Mouse (Mus musculus) forebrain, embryonic 11.5 days (tissue): Measurements from ENCODE around the gene Prkce. TPM values are rescaled to one million over a fixed set of nuclear protein-coding genes. Genes with fewer than 3 reads are reported as not detected.

Experiments
- ATAC-seq: fragments of 200-750 bp; cut with Nextera tagmentation; replicated peaks from 2 replicates; pipeline ENCODE4 v1.8.0; 2017; ENCODE audit warnings: moderate TSS enrichment; ENCODE audit not compliant: low FRiP score
- DNase-seq: peaks from one replicate; pipeline ENCODE4 v3.0.0-alpha.2; 2017; ENCODE audit warnings: low spot score
- H3K27ac ChIP-seq: fragments of 300-500 bp; sonication (generic); 2 replicates; pipeline ENCODE4 v1.5.1; 2014; ENCODE audit warnings: low read depth, low read length
- H3K27me3 ChIP-seq: fragments of 300-500 bp; sonication (generic); 2 replicates; pipeline ENCODE4 v1.6.1; 2014; ENCODE audit warnings: mild to moderate bottlenecking, low read length, mixed read lengths; ENCODE audit not compliant: control insufficient read depth, insufficient read depth
- H3K36me3 ChIP-seq: fragments of 300-500 bp; sonication (generic); 2 replicates; pipeline ENCODE4 v1.6.1; 2014; ENCODE audit warnings: mild to moderate bottlenecking, low read length, moderate library complexity, mixed read lengths; ENCODE audit not compliant: control insufficient read depth, insufficient read depth
- H3K4me1 ChIP-seq: fragments of 300-500 bp; sonication (generic); replicated peaks from 2 replicates; pipeline ENCODE4 v1.6.1; 2014; ENCODE audit warnings: low read length, mixed read lengths; ENCODE audit not compliant: control insufficient read depth, insufficient read depth
- H3K4me2 ChIP-seq: fragments of 300-500 bp; sonication (generic); 2 replicates; pipeline ENCODE4 v1.6.1; 2014; ENCODE audit warnings: low read depth, mild to moderate bottlenecking, low read length, moderate library complexity, mixed read lengths; ENCODE audit not compliant: severe bottlenecking
- H3K4me3 ChIP-seq: fragments of 300-500 bp; sonication (generic); 2 replicates; pipeline ENCODE4 v1.5.1; 2014; ENCODE audit warnings: low read depth, low read length
- H3K9ac ChIP-seq: fragments of 300-500 bp; sonication (generic); 2 replicates; pipeline ENCODE4 v1.6.1; 2014; ENCODE audit warnings: low read length
- H3K9me3 ChIP-seq: fragments of 300-500 bp; sonication (generic); 2 replicates; pipeline ENCODE4 v1.6.1; 2016; ENCODE audit warnings: low read length, mixed read lengths; ENCODE audit not compliant: control insufficient read depth
- WGBS: fragments of 180-500 bp; shearing (Covaris S2); extraction: QIAGEN DNeasy Blood & Tissue Kit; methylation state at CpG from one replicate; pipeline ENCODE4 v1.1.7; 2014; 5-methylcytosine and 5-hydroxymethylcytosine counted together
- polyA plus RNA-seq: library from polyadenylated mRNA; unstranded; fragments of >200 nt; fragmentation: Nextera tagmentation; extraction: Ambion mirVana; gene quantifications from 2 replicates; pipeline ENCODE4 v1.2.1, GENCODE M21; 2014

Prkce gene
- polyA plus RNA-seq, 1 experiment from 2014 or later: 6.0 TPM

- no peaks in the 10 kb centered on the region for H3K4me1 ChIP-seq
- 92% methylated on average over 17 of the region's 17 CpGs for WGBS
- no peak overlapping the region for H3K9ac ChIP-seq
Measured at GRCm38 (mm10) chr17:86208057-86208820, 40.7 kb downstream of the Prkce start.

GRCm38 (mm10) chr17:86208821-86209186 lies 41.2 kb downstream of the Prkce start:
- no peak for DNase-seq
- no peak overlapping the region for H3K9ac ChIP-seq
- no peaks in the 10 kb centered on the region for H3K4me1 ChIP-seq
- ATAC-seq: no peak
- H3K27ac ChIP-seq: no peak overlapping the region
- no peaks in the 10 kb centered on the region for H3K9me3 ChIP-seq
- 88% methylated on average over 5 of the region's 5 CpGs for WGBS
- H3K36me3 ChIP-seq: no peaks in the 10 kb centered on the region
- H3K4me3 ChIP-seq: no peak overlapping the region
- H3K4me2 ChIP-seq: no peak overlapping the region
- H3K27me3 ChIP-seq: no peaks in the 10 kb centered on the region

More at GRCm38 (mm10) chr17:86208057-86208820, 40.7 kb downstream of the Prkce start:
- H3K4me2 ChIP-seq: no peak overlapping the region
- ATAC-seq: no peak
- no peak for DNase-seq
- no peak overlapping the region for H3K27ac ChIP-seq
- H3K27me3 ChIP-seq: no peaks in the 10 kb centered on the region
- H3K36me3 ChIP-seq: no peaks in the 10 kb centered on the region
- H3K4me3 ChIP-seq: no peak overlapping the region
- no peaks in the 10 kb centered on the region for H3K9me3 ChIP-seq

DNA sequence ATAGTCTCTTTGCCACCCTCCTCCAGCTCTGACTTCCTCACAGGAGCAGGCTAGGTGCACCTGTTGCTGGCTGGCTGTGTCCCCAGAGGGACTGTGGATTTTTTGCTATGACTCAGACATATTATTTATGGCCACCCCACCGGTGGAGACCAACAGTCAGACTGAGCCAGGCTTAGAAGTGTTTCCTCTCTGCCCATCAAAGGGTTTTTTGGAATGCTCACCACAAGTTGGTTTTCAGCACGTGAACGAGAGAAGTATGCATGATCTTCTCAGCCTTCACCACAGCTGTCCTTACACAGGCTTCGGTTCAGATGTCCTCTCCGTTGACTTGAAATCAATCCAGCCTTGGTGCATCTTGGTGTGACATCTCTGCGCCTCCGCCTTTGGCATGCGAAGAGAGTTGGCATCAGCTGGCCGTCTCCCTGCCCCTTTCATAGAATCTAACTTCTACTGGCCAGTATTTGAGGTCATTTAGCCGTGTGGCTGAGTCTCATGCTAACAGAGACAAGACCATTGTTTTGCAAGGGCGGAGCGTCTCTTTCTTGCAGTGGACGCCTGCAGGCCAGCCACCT lies 42.2 kb downstream of the Prkce start:
- ATAC-seq: no peak

DNA sequence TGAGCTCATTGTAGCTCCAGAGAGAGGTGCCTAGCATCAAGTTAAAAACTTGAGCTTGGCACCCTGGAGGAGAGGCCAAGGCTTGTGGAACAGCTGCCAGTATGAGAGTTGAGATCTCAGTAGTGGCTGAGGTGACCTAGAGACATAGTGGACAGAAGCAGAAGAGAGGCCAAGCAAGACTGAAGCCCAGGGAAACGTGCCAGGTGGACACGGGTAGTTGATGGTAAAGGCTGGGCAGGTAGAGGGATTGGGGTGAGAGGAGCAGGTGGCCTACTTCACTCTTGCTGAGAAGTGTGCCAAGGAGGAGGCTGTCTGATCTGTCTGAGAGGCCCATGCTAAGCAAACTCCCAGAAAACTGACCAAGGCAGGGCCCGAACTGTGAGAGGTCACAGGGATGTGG lies 44.6 kb downstream of the Prkce start:
- Histone ChIP-seq H3K4me3 (no peak overlapping the region), H3K4me2 (no peak overlapping the region), H3K27me3 (no peaks in the 10 kb centered on the region), H3K9me3 (no peaks in the 10 kb centered on the region), H3K4me1 (no peaks in the 10 kb centered on the region), H3K36me3 (no peaks in the 10 kb centered on the region), H3K9ac (no peak overlapping the region), H3K27ac (no peak overlapping the region)
- DNase-seq (no peak), ATAC-seq (no peak)
- 88% methylated on average over 3 of the region's 3 CpGs for WGBS

More for the DNA sequence above, 42.2 kb downstream of the Prkce start:
- H3K27me3 ChIP-seq: no peaks in the 10 kb centered on the region
- no peaks in the 10 kb centered on the region for H3K36me3 ChIP-seq
- H3K4me3 ChIP-seq: no peak overlapping the region
- WGBS: 84% methylated on average over 13 of the region's 13 CpGs
- H3K4me1 ChIP-seq: no peaks in the 10 kb centered on the region
- no peak for DNase-seq
- no peaks in the 10 kb centered on the region for H3K9me3 ChIP-seq
- H3K9ac ChIP-seq: no peak overlapping the region
- no peak overlapping the region for H3K4me2 ChIP-seq
- no peak overlapping the region for H3K27ac ChIP-seq

GRCm38 (mm10) chr17:86214285-86214684 lies 46.7 kb downstream of the Prkce start:
- Histone ChIP-seq H3K9me3 (no peaks in the 10 kb centered on the region), H3K4me2 (no peak overlapping the region), H3K4me3 (no peak overlapping the region), H3K27me3 (no peaks in the 10 kb centered on the region), H3K4me1 (no peaks in the 10 kb centered on the region), H3K9ac (no peak overlapping the region), H3K27ac (no peak overlapping the region), H3K36me3 (no peaks in the 10 kb centered on the region)
- DNase-seq (no peak), ATAC-seq (no peak)
- WGBS: 55% methylated on average over 9 of the region's 9 CpGs

GRCm38 (mm10) chr17:86214741-86215140 lies 47.2 kb downstream of the Prkce start:
- WGBS: 87% methylated on average over 14 of the region's 14 CpGs
- H3K27ac ChIP-seq: no peak overlapping the region
- H3K9ac ChIP-seq: no peak overlapping the region
- ATAC-seq (no peak), DNase-seq (no peak)
- no peak overlapping the region for H3K4me3 ChIP-seq
- H3K9me3 ChIP-seq: no peaks in the 10 kb centered on the region
- H3K36me3 ChIP-seq: no peaks in the 10 kb centered on the region
- no peaks in the 10 kb centered on the region for H3K4me1 ChIP-seq
- no peak overlapping the region for H3K4me2 ChIP-seq
- H3K27me3 ChIP-seq: no peaks in the 10 kb centered on the region

- no peaks in the 10 kb centered on the region for H3K4me1 ChIP-seq
- no peak overlapping the region for H3K27ac ChIP-seq
- no peak for DNase-seq
- no peak overlapping the region for H3K4me2 ChIP-seq
- ATAC-seq: no peak
- 76% methylated on average over 7 of the region's 7 CpGs for WGBS
- H3K9me3 ChIP-seq: no peaks in the 10 kb centered on the region
- H3K27me3 ChIP-seq: no peaks in the 10 kb centered on the region
- no peaks in the 10 kb centered on the region for H3K36me3 ChIP-seq
- H3K9ac ChIP-seq: no peak overlapping the region
- H3K4me3 ChIP-seq: no peak overlapping the region
Measured at GRCm38 (mm10) chr17:86215771-86216170, 48.2 kb downstream of the Prkce start.

- Histone ChIP-seq H3K9me3 (no peaks in the 10 kb centered on the region), H3K36me3 (no peaks in the 10 kb centered on the region), H3K27ac (no peak overlapping the region), H3K4me2 (no peak overlapping the region), H3K9ac (no peak overlapping the region), H3K27me3 (no peaks in the 10 kb centered on the region), H3K4me1 (no peaks in the 10 kb centered on the region), H3K4me3 (no peak overlapping the region)
- ATAC-seq: no peak
- no peak for DNase-seq
- 81% methylated on average over 5 of the region's 5 CpGs for WGBS
Measured at GRCm38 (mm10) chr17:86217468-86217867, 49.9 kb downstream of the Prkce start.

DNA sequence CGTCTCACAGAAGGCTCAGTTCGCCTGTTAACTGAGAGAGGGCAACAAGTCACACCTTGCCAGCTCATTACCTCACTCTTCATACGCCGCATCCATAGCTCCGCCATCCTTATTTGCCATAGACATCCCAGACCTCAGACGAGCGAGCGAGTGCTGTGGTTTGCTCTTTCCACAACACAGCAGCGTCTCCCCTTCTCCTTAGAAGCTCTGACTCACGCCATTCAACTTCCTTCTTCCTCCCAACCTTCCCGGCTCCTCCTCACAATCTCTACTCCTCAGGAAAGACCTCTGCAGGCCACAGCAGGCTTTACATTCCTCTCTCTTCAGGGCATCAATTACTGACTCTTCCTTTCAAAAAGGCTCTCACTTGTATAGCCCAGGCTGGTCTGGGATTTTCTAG lies 51.0 kb downstream of the Prkce start:
- Histone ChIP-seq H3K4me1 (no peaks in the 10 kb centered on the region), H3K27me3 (no peaks in the 10 kb centered on the region), H3K4me2 (no peak overlapping the region), H3K27ac (no peak overlapping the region), H3K9me3 (no peaks in the 10 kb centered on the region), H3K4me3 (no peak overlapping the region), H3K9ac (no peak overlapping the region), H3K36me3 (no peaks in the 10 kb centered on the region)
- 84% methylated on average over 11 of the region's 11 CpGs for WGBS
- ATAC-seq (no peak), DNase-seq (no peak)
